Mouse (Mus musculus) heart, embryonic 14.5 days (tissue): ENCODE results near the gene Proser3. TPM values are rescaled to one million over a fixed set of nuclear protein-coding genes. Genes with fewer than 3 reads are reported as not detected.

Source experiments
- ATAC-seq: fragments of 200-750 bp; cut with Nextera tagmentation; 2 replicates; pipeline ENCODE4 v1.8.0; 2017; ENCODE audit warnings: low read depth, moderate TSS enrichment; ENCODE audit not compliant: insufficient number of reproducible peaks, insufficient read depth, low FRiP score
- H3K27ac ChIP-seq, 2 experiments: fragments of 200-500 bp in 1 of 2; fragments of 300-500 bp in 1 of 2; sonication (generic) in 1 of 2; replicated peaks in 1 of 2; 2 replicates each; pipeline ENCODE4 v1.5.1; 2012 to 2014; ENCODE audit warnings: low read depth in 2 of 2, low read length in 2 of 2, control low read depth in 1 of 2, mild to moderate bottlenecking in 1 of 2, mixed read lengths in 1 of 2; ENCODE audit not compliant: control insufficient read depth in 1 of 2, insufficient read depth in 1 of 2
- H3K27me3 ChIP-seq: fragments of 300-500 bp; sonication (generic); 2 replicates; pipeline ENCODE4 v1.6.1; 2014; ENCODE audit warnings: mild to moderate bottlenecking, low read length, control low read depth; ENCODE audit not compliant: control insufficient read depth, insufficient read depth
- H3K36me3 ChIP-seq: fragments of 300-500 bp; sonication (generic); 2 replicates; pipeline ENCODE4 v1.6.1; 2014; ENCODE audit warnings: mild to moderate bottlenecking, control low read depth, low read length, mixed read lengths; ENCODE audit not compliant: control insufficient read depth, insufficient read depth
- H3K4me1 ChIP-seq, 2 experiments: fragments of 200-500 bp in 1 of 2; fragments of 300-500 bp in 1 of 2; sonication (generic) in 1 of 2; 2 replicates each; pipeline ENCODE4 v1.6.1; 2012 to 2014; ENCODE audit warnings: low read length in 2 of 2, control low read depth in 1 of 2, mixed read lengths in 1 of 2; ENCODE audit not compliant: control insufficient read depth in 2 of 2, insufficient read depth in 2 of 2
- H3K4me2 ChIP-seq: fragments of 300-500 bp; sonication (generic); 2 replicates; pipeline ENCODE4 v1.6.1; 2014; ENCODE audit warnings: mild to moderate bottlenecking, low read length
- H3K4me3 ChIP-seq, 2 experiments: fragments of 200-500 bp in 1 of 2; fragments of 300-500 bp in 1 of 2; sonication (generic) in 1 of 2; 2 replicates each; pipeline ENCODE4 v1.5.1; 2012 to 2014; ENCODE audit warnings: low read length in 2 of 2, mild to moderate bottlenecking in 2 of 2, control low read depth in 1 of 2, low read depth in 1 of 2, moderate library complexity in 1 of 2; ENCODE audit not compliant: control insufficient read depth in 1 of 2, insufficient read depth in 1 of 2
- H3K9ac ChIP-seq: fragments of 300-500 bp; sonication (generic); 2 replicates; pipeline ENCODE4 v1.6.1; 2014; ENCODE audit warnings: mild to moderate bottlenecking, low read length
- H3K9me3 ChIP-seq: fragments of 300-500 bp; sonication (generic); 2 replicates; pipeline ENCODE4 v1.6.1; 2016; ENCODE audit warnings: low read length, control low read depth; ENCODE audit not compliant: control insufficient read depth
- WGBS: fragments of 180-500 bp; shearing (Covaris S2); extraction: QIAGEN DNeasy Blood & Tissue Kit; methylation state at CpG from one replicate; pipeline ENCODE4 v1.1.7; 2014; 5-methylcytosine and 5-hydroxymethylcytosine counted together
- polyA plus RNA-seq: library from polyadenylated mRNA; unstranded; fragments of >200 nt; fragmentation: Nextera tagmentation; extraction: Ambion mirVana; gene quantifications from 2 replicates; pipeline ENCODE4 v1.2.1, GENCODE M21; 2014

Gene Proser3
- polyA plus RNA-seq = 11.0 and 11.6 TPM in 2 replicates

DNA sequence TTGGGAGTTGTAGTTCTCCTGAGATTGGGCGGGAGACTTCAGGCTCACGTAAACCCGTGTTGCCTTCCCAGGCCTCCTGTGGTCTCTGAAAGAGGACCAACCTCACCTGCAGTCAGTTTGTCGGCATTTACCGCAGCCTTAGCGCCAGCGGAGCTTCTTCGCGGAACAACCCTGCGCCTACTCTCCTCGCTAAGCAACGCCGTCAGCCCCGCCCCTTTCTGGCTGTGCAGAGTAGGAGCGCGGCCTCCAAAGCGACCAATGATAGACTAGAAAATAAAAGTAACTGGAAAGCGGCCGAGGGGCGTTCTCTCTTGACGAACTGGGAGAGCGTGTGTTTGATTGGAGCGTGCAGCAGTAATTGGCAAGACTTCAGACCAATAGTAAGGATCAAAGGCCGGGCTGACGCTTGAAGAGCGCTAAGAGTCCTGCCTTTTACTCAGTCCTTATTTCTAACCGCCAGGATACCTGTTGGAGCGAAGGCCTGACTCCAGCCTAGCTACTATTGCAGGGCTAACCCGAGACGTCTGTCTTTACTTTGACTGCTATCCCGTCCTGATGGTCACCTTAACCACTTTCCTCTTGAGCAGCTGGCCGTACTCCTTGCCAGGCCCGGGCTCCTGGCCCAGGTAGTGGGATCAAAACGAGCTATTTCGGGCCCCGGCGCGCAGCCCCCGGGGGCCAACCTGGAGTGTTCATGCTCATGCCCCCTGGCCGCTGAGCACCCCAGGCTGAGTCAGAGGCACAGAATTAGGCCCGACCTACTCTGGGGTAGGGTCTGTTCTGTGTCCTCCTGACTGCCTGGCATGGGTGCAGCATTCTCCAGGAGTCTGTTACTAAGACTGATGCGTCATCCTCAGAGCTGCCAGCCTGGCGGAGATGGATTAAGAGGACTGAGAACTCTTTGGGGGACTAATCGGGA, at the start of gene Proser3, which contains the start of gene Hspb6:
Gene Proser3, minus strand, starts transcription at position 198 of the 919 bp plus-strand sequence.
Gene Hspb6, plus strand, starts transcription at position 77 of the 919 bp plus-strand sequence.
- WGBS = under 1% methylated on average over 44 of the region's 44 CpGs
- H3K4me3 ChIP-seq = peak within 1 kb of the TSS; percentile 73 to 87
- H3K36me3 ChIP-seq = peaks cover 48% of the 10 kb centered on the region
- H3K9ac ChIP-seq = peak within 1 kb of the TSS; percentile 89
- peak; percentile 86 for ATAC-seq
- peak within 1 kb of the TSS; percentile 98 for H3K27ac ChIP-seq
- peaks cover 8 to 14% of the 10 kb centered on the region in 2 experiments for H3K4me1 ChIP-seq
- H3K27me3 ChIP-seq = no peaks in the 10 kb centered on the region
- H3K9me3 ChIP-seq = no peaks in the 10 kb centered on the region
- peak within 1 kb of the TSS; percentile 86 for H3K4me2 ChIP-seq

GRCm38 (mm10) chr7:30600651-30601050, 48.6 kb upstream of the Proser3 start:
- Histone ChIP-seq H3K9ac (peak overlapping the region; percentile 52; the same call in 1 of the 2 replicates), H3K4me2 (peak overlapping the region; percentile 48; the same call in 1 of the 2 replicates), H3K9me3 (no peaks in the 10 kb centered on the region), H3K27me3 (no peaks in the 10 kb centered on the region), H3K4me1 (peaks cover 9 to 11% of the 10 kb centered on the region in 2 experiments), H3K4me3 (no peak overlapping the region), H3K27ac (peak overlapping the region in 1 of 2 experiments; percentile 19; a peak in 1 of 4 replicates), H3K36me3 (no peaks in the 10 kb centered on the region)
- 0 out of 2 replicates have a peak, but pooled peaks have one; percentile 10 for ATAC-seq
- WGBS = 63% methylated on average over 7 of the region's 7 CpGs

DNA sequence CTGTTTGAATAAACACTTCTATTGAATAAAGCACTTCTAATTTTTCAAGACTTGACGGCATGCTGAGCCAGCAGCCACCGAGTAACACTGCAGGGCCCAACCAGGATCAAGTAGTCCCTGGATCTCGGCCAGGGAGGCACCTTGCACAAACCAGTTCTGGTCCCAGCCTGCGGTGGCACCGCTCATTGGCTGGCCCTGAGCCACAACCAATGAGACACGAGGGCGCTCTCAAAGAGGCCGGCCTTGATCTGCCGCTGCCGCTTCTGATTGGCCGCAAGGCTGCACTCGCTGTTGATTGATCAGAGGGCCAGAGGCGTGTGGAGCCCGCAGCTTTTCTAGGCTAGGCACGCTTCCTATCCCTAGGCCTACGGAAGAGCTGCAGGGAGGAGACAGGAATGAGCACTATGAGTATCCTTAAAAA, 47.8 kb upstream of the Proser3 start:
- no peak overlapping the region for H3K4me3 ChIP-seq
- peak overlapping the region; percentile 48 for H3K4me2 ChIP-seq
- no peaks in the 10 kb centered on the region for H3K36me3 ChIP-seq
- peak overlapping the region; percentile 52; the same call in 1 of the 2 replicates for H3K9ac ChIP-seq
- no peaks in the 10 kb centered on the region for H3K9me3 ChIP-seq
- peak overlapping the region in 1 of 2 experiments; percentile 19; a peak in 2 of 4 replicates for H3K27ac ChIP-seq
- H3K27me3 ChIP-seq = no peaks in the 10 kb centered on the region
- WGBS = under 1% methylated on average over 16 of the region's 16 CpGs
- ATAC-seq = peak; percentile 86
- peaks cover 9 to 11% of the 10 kb centered on the region in 2 experiments for H3K4me1 ChIP-seq

- Histone ChIP-seq H3K9ac (no peak within 1 kb of the TSS), H3K4me2 (peak within 1 kb of the TSS; percentile 42), H3K4me3 (no peak within 1 kb of the TSS)
Observed at GRCm38 (mm10) chr7:30598786-30599185, 46.7 kb upstream of the Proser3 start, which contains the start of gene Zbtb32. Gene Zbtb32, minus strand, starts transcription at chr7:30598909.

GRCm38 (mm10) chr7:30596811-30597210, 44.7 kb upstream of the Proser3 start:
- H3K9me3 ChIP-seq = no peaks in the 10 kb centered on the region
- no peak overlapping the region for H3K9ac ChIP-seq
- H3K4me3 ChIP-seq = no peak overlapping the region
- no peak for ATAC-seq
- H3K4me2 ChIP-seq = no peak overlapping the region
- no peak overlapping the region for H3K27ac ChIP-seq
- 76% methylated on average over 5 of the region's 5 CpGs for WGBS
- H3K4me1 ChIP-seq = peaks cover 7 to 11% of the 10 kb centered on the region in 2 experiments
- H3K36me3 ChIP-seq = no peaks in the 10 kb centered on the region
- peaks cover 5% of the 10 kb centered on the region for H3K27me3 ChIP-seq

More at GRCm38 (mm10) chr7:30598786-30599185, 46.7 kb upstream of the Proser3 start, which contains the start of gene Zbtb32:
- WGBS = 92% methylated on average over 12 of the region's 12 CpGs
- ATAC-seq = no peak
- Histone ChIP-seq H3K4me1 (peaks cover 9 to 11% of the 10 kb centered on the region in 2 experiments), H3K27ac (no peak within 1 kb of the TSS; a peak in 1 of 4 replicates), H3K9me3 (no peaks in the 10 kb centered on the region), H3K36me3 (no peaks in the 10 kb centered on the region), H3K27me3 (peaks cover 5% of the 10 kb centered on the region)

DNA sequence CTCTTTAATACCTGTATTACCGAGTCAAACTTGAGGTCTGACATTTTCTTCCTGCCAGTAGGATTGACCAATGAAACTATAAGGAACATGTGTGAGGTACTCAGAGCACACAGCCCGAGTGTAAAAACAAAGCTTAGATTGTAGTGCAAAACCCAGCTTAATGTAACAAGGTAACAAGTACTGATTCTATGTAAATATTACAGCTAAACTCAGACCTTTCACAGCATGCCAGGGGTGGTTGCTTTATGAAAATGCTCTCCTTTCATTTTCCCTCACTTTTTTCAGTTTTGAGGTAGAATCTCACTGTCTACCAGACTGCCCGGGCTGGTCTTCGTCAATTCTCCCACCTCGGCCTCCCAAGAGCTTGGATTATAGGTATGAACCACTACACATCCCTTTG, 44.0 kb upstream of the Proser3 start:
- no peak for ATAC-seq
- Histone ChIP-seq H3K27ac (no peak overlapping the region), H3K9ac (no peak overlapping the region), H3K4me1 (peaks cover 7 to 11% of the 10 kb centered on the region in 2 experiments), H3K4me3 (no peak overlapping the region), H3K4me2 (no peak overlapping the region), H3K27me3 (peaks cover 5% of the 10 kb centered on the region), H3K9me3 (no peaks in the 10 kb centered on the region), H3K36me3 (no peaks in the 10 kb centered on the region)
- 69% methylated on average over 5 of the region's 5 CpGs for WGBS

- WGBS = 58% methylated on average over 4 of the region's 4 CpGs
- no peaks in the 10 kb centered on the region for H3K36me3 ChIP-seq
- no peak for ATAC-seq
Observed at GRCm38 (mm10) chr7:30594510-30595024, 42.5 kb upstream of the Proser3 start.

More at GRCm38 (mm10) chr7:30594510-30595024, 42.5 kb upstream of the Proser3 start:
- Histone ChIP-seq H3K9ac (no peak overlapping the region), H3K4me2 (no peak overlapping the region), H3K27me3 (peaks cover 5% of the 10 kb centered on the region), H3K4me3 (no peak overlapping the region), H3K9me3 (no peaks in the 10 kb centered on the region), H3K4me1 (peaks cover 0 to 6% of the 10 kb centered on the region in 2 experiments; a peak in 3 of 4 replicates), H3K27ac (no peak overlapping the region)
